Mouse (Mus musculus): ENCODE results near the gene Dusp14.

The Dusp14 gene

GRCm38 (mm10) chr11:84069034-84069370 lies at the start of gene Dusp14:
Dusp14 (minus strand) TSS chr11:84069261.
- no peak for TF ChIP-seq GATA4 (IDR thresholded peaks at IDR 0.05; ENCODE audit: insufficient replicate concordance, low read length)

GRCm38 (mm10) chr11:84117431-84117830 lies 48.4 kb upstream of the Dusp14 start:
- no peak for TF ChIP-seq GATA4 (IDR thresholded peaks at IDR 0.05; ENCODE audit: insufficient replicate concordance, low read length)

GRCm38 (mm10) chr11:84116221-84116620 lies 47.2 kb upstream of the Dusp14 start:
- TF ChIP-seq GATA4 (IDR thresholded peaks at IDR 0.05; ENCODE audit: insufficient replicate concordance, low read length), result no peak

- no peak for TF ChIP-seq GATA4 (IDR thresholded peaks at IDR 0.05; ENCODE audit: insufficient replicate concordance, low read length)
These were observed 46.6 kb upstream of the Dusp14 start for GRCm38 (mm10) chr11:84115646-84116045.

- no peak for TF ChIP-seq GATA4 (IDR thresholded peaks at IDR 0.05; ENCODE audit: insufficient replicate concordance, low read length)
These were observed 44.6 kb upstream of the Dusp14 start for GRCm38 (mm10) chr11:84113623-84114022.

- no peak for TF ChIP-seq GATA4 (IDR thresholded peaks at IDR 0.05; ENCODE audit: insufficient replicate concordance, low read length)
These were observed 38.1 kb upstream of the Dusp14 start for GRCm38 (mm10) chr11:84107137-84107536.

- no peak for TF ChIP-seq GATA4 (IDR thresholded peaks at IDR 0.05; ENCODE audit: insufficient replicate concordance, low read length)
These were observed 35.0 kb upstream of the Dusp14 start for GRCm38 (mm10) chr11:84104036-84104435.

GRCm38 (mm10) chr11:84101182-84101581 lies 32.1 kb upstream of the Dusp14 start:
- TF ChIP-seq GATA4 (IDR thresholded peaks at IDR 0.05; ENCODE audit: insufficient replicate concordance, low read length), result no peak

GRCm38 (mm10) chr11:84097251-84097998 lies 28.4 kb upstream of the Dusp14 start:
- no peak for TF ChIP-seq GATA4 (IDR thresholded peaks at IDR 0.05; ENCODE audit: insufficient replicate concordance, low read length)

- TF ChIP-seq GATA4 (IDR thresholded peaks at IDR 0.05; ENCODE audit: insufficient replicate concordance, low read length), result no peak
These were observed 26.0 kb upstream of the Dusp14 start for GRCm38 (mm10) chr11:84095084-84095483.

- no peak for TF ChIP-seq GATA4 (IDR thresholded peaks at IDR 0.05; ENCODE audit: insufficient replicate concordance, low read length)
These were observed 21.5 kb upstream of the Dusp14 start for GRCm38 (mm10) chr11:84090572-84090971.

GRCm38 (mm10) chr11:84081901-84082300 lies 12.8 kb upstream of the Dusp14 start:
- TF ChIP-seq GATA4 (IDR thresholded peaks at IDR 0.05; ENCODE audit: insufficient replicate concordance, low read length), result no peak

- no peak for TF ChIP-seq GATA4 (IDR thresholded peaks at IDR 0.05; ENCODE audit: insufficient replicate concordance, low read length)
These were observed 11.3 kb upstream of the Dusp14 start for GRCm38 (mm10) chr11:84080327-84080726.

- no peak for TF ChIP-seq GATA4 (IDR thresholded peaks at IDR 0.05; ENCODE audit: insufficient replicate concordance, low read length)
These were observed 10.8 kb upstream of the Dusp14 start for GRCm38 (mm10) chr11:84079887-84080286.

GRCm38 (mm10) chr11:84079361-84079760 lies 10.3 kb upstream of the Dusp14 start:
- TF ChIP-seq GATA4 (IDR thresholded peaks at IDR 0.05; ENCODE audit: insufficient replicate concordance, low read length), result no peak

- TF ChIP-seq GATA4 (IDR thresholded peaks at IDR 0.05; ENCODE audit: insufficient replicate concordance, low read length), result no peak
These were observed 9.5 kb upstream of the Dusp14 start for GRCm38 (mm10) chr11:84078601-84079000.

- TF ChIP-seq GATA4 (IDR thresholded peaks at IDR 0.05; ENCODE audit: insufficient replicate concordance, low read length), result no peak
These were observed 7.9 kb upstream of the Dusp14 start for GRCm38 (mm10) chr11:84077008-84077407.

Measured in liver, adult (tissue).